Mouse (Mus musculus) kidney, embryonic 14.5 days (tissue): ENCODE data around the gene Gm16253. TPM values are rescaled to one million over a fixed set of nuclear protein-coding genes. Genes with fewer than 3 reads are reported as not detected.

Source experiments
- ATAC-seq: fragments of 200-750 bp; cut with Nextera tagmentation; 2 replicates; pipeline ENCODE4 v1.8.0; 2017; ENCODE audit warnings: moderate number of reproducible peaks, mild to moderate bottlenecking, moderate TSS enrichment, moderate library complexity; ENCODE audit not compliant: low FRiP score, low TSS enrichment
- H3K27ac ChIP-seq: fragments of 300-500 bp; sonication (generic); 2 replicates; pipeline ENCODE4 v1.5.1; 2014; ENCODE audit warnings: low read depth, mild to moderate bottlenecking, low read length, moderate library complexity, mixed read lengths
- H3K27me3 ChIP-seq: fragments of 300-500 bp; sonication (generic); 2 replicates; pipeline ENCODE4 v1.6.1; 2014; ENCODE audit warnings: mild to moderate bottlenecking, low read length; ENCODE audit not compliant: control insufficient read depth, insufficient read depth
- H3K36me3 ChIP-seq: fragments of 300-500 bp; sonication (generic); 2 replicates; pipeline ENCODE4 v1.6.1; 2014; ENCODE audit warnings: low read length, mixed read lengths; ENCODE audit not compliant: control insufficient read depth, insufficient read depth
- H3K4me1 ChIP-seq: fragments of 300-500 bp; sonication (generic); 2 replicates; pipeline ENCODE4 v1.6.1; 2014; ENCODE audit warnings: low read length, mixed read lengths; ENCODE audit not compliant: control insufficient read depth, insufficient read depth
- H3K4me2 ChIP-seq: fragments of 300-500 bp; sonication (generic); replicated peaks from 2 replicates; pipeline ENCODE4 v1.6.1; 2014; ENCODE audit warnings: low read depth, mild to moderate bottlenecking, low read length
- H3K4me3 ChIP-seq: fragments of 300-500 bp; sonication (generic); 2 replicates; pipeline ENCODE4 v1.5.1; 2014; ENCODE audit warnings: mild to moderate bottlenecking, low read length
- H3K9ac ChIP-seq: fragments of 300-500 bp; sonication (generic); 2 replicates; pipeline ENCODE4 v1.6.1; 2014; ENCODE audit warnings: low read depth, mild to moderate bottlenecking, low read length, moderate library complexity
- H3K9me3 ChIP-seq: fragments of 300-500 bp; sonication (generic); 2 replicates; pipeline ENCODE4 v1.6.1; 2016; ENCODE audit warnings: low read length; ENCODE audit not compliant: control insufficient read depth
- WGBS: fragments of 180-500 bp; shearing (Covaris S2); extraction: QIAGEN DNeasy Blood & Tissue Kit; methylation state at CpG from one replicate; pipeline ENCODE4 v1.1.7; 2014; 5-methylcytosine and 5-hydroxymethylcytosine counted together
- polyA plus RNA-seq: library from polyadenylated mRNA; unstranded; fragments of >200 nt; fragmentation: Nextera tagmentation; extraction: Ambion mirVana; gene quantifications from 2 replicates; pipeline ENCODE4 v1.2.1, GENCODE M21; 2014

Gm16253 gene
- polyA plus RNA-seq, 1 experiment from 2014 or later = 0.72 TPM

DNA sequence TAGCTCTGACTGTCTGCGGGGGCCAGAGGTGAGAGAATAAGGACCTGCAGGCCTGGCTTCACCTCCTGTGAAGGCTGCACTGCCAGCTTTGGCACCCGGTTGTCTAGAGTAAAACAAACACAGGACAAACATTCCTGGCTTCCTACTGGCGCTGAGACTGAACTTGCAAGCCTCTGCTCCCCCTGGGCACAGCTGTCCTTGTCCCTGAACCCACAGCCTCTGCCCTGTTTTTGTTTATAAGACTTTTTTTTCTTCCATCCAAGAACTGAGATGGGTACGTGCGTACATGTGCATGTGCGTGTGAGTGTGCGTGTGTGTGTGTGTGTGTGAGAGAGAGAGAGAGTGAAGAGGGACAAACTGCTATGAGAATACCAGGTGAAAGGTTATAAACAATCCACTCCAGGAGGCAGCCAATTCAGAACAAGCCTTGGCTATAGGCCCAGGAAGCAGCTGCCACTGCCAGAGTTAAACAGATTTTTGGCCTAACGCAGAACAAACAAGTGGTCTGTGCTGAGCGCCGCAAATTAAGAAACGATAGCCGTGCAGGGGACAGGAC lies 21.7 kb upstream of the Gm16253 start:
- Histone ChIP-seq H3K27me3 (no peaks in the 10 kb centered on the region), H3K36me3 (peaks cover 9% of the 10 kb centered on the region), H3K4me1 (peaks cover 31% of the 10 kb centered on the region), H3K4me2 (no peak overlapping the region), H3K4me3 (no peak overlapping the region), H3K9ac (no peak overlapping the region), H3K9me3 (no peaks in the 10 kb centered on the region), H3K27ac (peak overlapping the region; percentile 63; the same call in 1 of the 2 replicates)
- no peak for ATAC-seq
- WGBS = 45% methylated on average over 12 of the region's 12 CpGs

DNA sequence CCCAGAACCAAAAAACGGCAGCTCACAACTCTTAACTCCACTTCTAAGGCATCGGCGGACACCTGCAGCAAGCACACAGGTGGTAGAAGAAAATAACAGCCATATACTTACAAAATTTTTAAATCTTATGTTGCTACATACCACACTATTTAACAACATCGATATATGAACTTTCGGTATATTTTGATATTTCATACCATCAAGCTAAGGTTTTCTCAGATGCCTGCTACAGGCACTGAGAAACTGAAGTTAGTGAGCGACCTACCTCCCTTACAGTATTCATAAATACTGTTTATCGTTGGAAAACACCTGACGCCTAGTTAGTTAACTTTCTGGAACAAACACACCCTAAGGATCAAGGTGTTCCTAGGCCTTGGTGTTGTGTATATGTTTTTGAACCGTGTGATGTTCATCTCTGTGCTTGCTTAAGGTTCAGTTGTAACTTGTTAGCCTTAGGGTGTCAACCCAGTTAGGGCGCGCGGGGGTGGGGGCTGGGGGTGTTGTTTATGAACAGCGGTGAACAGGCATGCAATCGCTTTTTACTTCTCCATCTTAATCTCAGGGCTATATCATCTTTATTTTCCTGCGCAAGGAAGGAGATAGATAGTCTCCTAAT lies 20.7 kb upstream of the Gm16253 start:
- Histone ChIP-seq H3K27me3 (no peaks in the 10 kb centered on the region), H3K4me1 (peaks cover 41% of the 10 kb centered on the region), H3K9me3 (no peaks in the 10 kb centered on the region), H3K4me2 (peak overlapping the region; percentile 81), H3K27ac (no peak overlapping the region), H3K9ac (peak overlapping the region; percentile 73; the same call in 1 of the 2 replicates), H3K4me3 (peak overlapping the region; percentile 79; the same call in 1 of the 2 replicates), H3K36me3 (peaks cover 19% of the 10 kb centered on the region)
- no peak for ATAC-seq
- WGBS = 79% methylated on average over 15 of the region's 15 CpGs

DNA sequence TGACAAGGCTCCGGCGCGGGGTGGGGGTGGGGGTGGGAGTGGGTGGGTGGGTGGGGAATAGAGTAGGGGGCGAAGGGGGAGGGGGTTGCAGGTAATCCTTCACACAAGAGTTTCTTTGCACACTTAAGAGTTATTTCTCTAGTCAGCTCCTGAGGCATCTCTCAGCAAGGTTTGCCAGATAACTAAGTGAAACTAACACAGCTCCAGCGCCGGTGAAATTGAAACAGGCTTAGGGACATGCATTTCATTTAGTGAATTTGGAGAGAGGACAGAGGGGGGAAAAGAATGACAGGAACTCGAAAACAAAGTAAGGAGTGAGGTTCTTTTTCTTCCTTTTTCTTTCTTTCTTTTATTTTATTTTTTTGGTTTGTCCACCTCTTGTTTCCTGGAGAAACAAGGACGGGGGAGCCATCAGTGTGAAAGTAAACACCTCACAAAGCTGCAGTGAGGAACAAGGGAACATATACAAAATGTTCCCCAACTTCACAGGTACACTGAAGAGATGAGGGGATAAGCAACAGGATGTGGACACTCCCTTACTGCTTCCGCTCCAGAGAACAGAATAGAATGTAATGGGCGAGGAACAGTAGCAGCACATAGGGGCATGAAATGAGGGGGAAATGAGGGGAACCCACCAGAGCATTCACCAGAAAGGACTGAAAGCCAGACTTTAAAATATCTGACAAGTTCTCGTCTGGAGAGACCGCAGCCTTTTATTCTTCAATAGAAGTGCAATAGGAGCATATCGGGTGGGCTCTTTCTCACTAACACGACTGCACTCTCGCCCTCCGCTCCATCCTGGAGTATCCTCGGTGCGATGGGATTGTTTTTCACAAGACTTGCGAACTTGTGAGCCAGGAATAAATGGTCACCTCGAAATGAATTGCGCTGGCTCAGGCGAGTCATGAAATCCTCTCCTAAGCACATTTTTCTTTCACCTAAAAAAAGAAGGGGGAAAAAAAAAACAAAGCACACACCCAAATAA lies 19.8 kb upstream of the Gm16253 start:
- no peaks in the 10 kb centered on the region for H3K27me3 ChIP-seq
- H3K9ac ChIP-seq = peak overlapping the region; percentile 73
- peaks cover 24% of the 10 kb centered on the region for H3K36me3 ChIP-seq
- 6% methylated on average over 22 of the region's 22 CpGs for WGBS
- ATAC-seq = no peak
- peaks cover 41% of the 10 kb centered on the region for H3K4me1 ChIP-seq
- peak overlapping the region; percentile 81 for H3K4me2 ChIP-seq
- H3K9me3 ChIP-seq = no peaks in the 10 kb centered on the region
- H3K4me3 ChIP-seq = peak overlapping the region; percentile 79
- H3K27ac ChIP-seq = peak overlapping the region; percentile 93

DNA sequence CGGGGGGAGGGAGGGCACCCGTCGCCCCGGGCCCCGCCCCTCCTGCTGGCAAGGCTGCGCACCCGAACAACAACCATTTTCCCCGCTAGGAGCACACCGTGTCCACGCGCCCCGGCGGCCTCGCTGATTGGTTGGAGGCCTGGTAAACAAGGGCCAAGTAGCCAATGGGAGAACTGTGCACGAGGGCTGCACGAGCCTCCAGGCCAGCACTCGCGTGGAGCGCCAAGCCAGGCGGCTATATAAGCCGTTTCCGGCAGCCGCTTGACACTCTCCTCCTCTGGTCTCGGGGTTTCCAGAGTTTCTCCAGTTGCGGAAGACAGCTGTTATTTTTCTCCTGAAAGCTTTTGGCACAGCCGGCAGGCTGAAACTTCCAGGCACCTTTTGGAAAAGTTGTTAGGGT lies 19.1 kb upstream of the Gm16253 start, which contains the start of gene Txnip:
Txnip (plus strand) TSS at position 264 of the 400 bp plus-strand sequence.
- Histone ChIP-seq H3K27ac (peak within 1 kb of the TSS; percentile 93), H3K27me3 (no peaks in the 10 kb centered on the region), H3K36me3 (peaks cover 24% of the 10 kb centered on the region), H3K4me3 (peak within 1 kb of the TSS; percentile 79), H3K4me2 (peak within 1 kb of the TSS; percentile 81), H3K9ac (peak within 1 kb of the TSS; percentile 86), H3K4me1 (peaks cover 44% of the 10 kb centered on the region), H3K9me3 (no peaks in the 10 kb centered on the region)
- peak; percentile 99 for ATAC-seq
- under 1% methylated on average over 26 of the region's 26 CpGs for WGBS

DNA sequence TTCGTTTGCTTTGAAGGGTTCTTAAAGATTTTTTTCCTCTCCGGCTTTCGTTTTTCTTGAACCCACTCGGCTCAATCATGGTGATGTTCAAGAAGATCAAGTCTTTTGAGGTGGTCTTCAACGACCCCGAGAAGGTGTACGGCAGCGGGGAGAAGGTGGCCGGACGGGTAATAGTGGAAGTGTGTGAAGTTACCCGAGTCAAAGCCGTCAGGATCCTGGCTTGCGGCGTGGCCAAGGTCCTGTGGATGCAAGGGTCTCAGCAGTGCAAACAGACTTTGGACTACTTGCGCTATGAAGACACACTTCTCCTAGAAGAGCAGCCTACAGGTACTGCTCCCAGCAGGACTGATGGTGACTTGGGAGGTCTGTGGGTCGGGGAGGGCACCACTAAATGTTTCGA lies 18.6 kb upstream of the Gm16253 start:
- Histone ChIP-seq H3K4me3 (peak overlapping the region; percentile 79), H3K27me3 (no peaks in the 10 kb centered on the region), H3K9me3 (no peaks in the 10 kb centered on the region), H3K36me3 (peaks cover 24% of the 10 kb centered on the region), H3K9ac (peak overlapping the region; percentile 86), H3K4me1 (peaks cover 44% of the 10 kb centered on the region), H3K27ac (peak overlapping the region; percentile 78), H3K4me2 (peak overlapping the region; percentile 81)
- WGBS = under 1% methylated on average over 17 of the region's 17 CpGs
- no peak for ATAC-seq

DNA sequence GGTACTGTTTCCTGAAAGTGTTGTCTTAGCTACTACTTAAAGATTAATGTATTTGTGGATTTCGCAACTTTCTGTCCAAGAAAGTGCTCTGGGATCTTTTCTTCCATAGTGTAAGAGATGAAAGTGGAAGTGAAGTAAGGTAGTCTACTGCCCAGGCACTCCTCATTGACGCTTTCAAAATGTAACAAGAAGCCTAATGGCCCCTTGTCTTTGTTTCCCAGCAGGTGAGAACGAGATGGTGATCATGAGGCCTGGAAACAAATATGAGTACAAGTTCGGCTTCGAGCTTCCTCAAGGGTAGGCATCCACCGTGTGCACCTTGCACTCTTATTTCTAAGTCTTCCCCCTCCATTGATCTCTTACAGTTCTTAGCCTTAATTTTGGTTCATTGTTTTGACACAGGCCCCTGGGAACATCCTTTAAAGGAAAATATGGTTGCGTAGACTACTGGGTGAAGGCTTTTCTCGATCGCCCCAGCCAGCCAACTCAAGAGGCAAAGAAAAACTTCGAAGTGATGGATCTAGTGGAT lies 18.1 kb upstream of the Gm16253 start:
- H3K9me3 ChIP-seq = no peaks in the 10 kb centered on the region
- 26% methylated on average over 10 of the region's 10 CpGs for WGBS
- peak overlapping the region; percentile 86 for H3K9ac ChIP-seq
- no peaks in the 10 kb centered on the region for H3K27me3 ChIP-seq
- H3K27ac ChIP-seq = peak overlapping the region; percentile 78; the same call in 1 of the 2 replicates
- ATAC-seq = no peak
- peak overlapping the region; percentile 81 for H3K4me2 ChIP-seq
- H3K36me3 ChIP-seq = peaks cover 24% of the 10 kb centered on the region
- peaks cover 44% of the 10 kb centered on the region for H3K4me1 ChIP-seq
- peak overlapping the region; percentile 79 for H3K4me3 ChIP-seq

DNA sequence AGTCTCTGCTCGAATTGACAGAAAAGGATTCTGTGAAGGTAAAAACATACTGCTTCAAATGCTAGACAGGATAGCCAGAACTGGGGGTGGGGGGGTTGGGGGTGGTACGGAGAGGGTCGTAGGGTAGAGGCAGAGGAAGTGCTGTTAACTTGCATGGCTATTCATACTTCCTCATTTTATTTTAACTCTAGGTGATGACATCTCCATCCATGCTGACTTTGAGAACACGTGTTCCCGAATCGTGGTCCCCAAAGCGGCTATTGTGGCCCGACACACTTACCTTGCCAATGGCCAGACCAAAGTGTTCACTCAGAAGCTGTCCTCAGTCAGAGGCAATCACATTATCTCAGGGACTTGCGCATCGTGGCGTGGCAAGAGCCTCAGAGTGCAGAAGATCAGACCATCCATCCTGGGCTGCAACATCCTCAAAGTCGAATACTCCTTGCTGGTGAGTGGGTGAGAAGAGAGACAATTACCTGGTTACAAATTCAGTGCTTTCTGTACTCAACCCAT lies 17.3 kb upstream of the Gm16253 start:
- peak overlapping the region; percentile 81 for H3K4me2 ChIP-seq
- H3K9ac ChIP-seq = peak overlapping the region; percentile 86
- ATAC-seq = no peak
- peaks cover 24% of the 10 kb centered on the region for H3K36me3 ChIP-seq
- H3K27me3 ChIP-seq = no peaks in the 10 kb centered on the region
- H3K9me3 ChIP-seq = no peaks in the 10 kb centered on the region
- H3K4me3 ChIP-seq = peak overlapping the region; percentile 79
- H3K27ac ChIP-seq = no peak overlapping the region; the same call in 1 of the 2 replicates
- H3K4me1 ChIP-seq = peaks cover 48% of the 10 kb centered on the region
- WGBS = 73% methylated on average over 12 of the region's 12 CpGs

DNA sequence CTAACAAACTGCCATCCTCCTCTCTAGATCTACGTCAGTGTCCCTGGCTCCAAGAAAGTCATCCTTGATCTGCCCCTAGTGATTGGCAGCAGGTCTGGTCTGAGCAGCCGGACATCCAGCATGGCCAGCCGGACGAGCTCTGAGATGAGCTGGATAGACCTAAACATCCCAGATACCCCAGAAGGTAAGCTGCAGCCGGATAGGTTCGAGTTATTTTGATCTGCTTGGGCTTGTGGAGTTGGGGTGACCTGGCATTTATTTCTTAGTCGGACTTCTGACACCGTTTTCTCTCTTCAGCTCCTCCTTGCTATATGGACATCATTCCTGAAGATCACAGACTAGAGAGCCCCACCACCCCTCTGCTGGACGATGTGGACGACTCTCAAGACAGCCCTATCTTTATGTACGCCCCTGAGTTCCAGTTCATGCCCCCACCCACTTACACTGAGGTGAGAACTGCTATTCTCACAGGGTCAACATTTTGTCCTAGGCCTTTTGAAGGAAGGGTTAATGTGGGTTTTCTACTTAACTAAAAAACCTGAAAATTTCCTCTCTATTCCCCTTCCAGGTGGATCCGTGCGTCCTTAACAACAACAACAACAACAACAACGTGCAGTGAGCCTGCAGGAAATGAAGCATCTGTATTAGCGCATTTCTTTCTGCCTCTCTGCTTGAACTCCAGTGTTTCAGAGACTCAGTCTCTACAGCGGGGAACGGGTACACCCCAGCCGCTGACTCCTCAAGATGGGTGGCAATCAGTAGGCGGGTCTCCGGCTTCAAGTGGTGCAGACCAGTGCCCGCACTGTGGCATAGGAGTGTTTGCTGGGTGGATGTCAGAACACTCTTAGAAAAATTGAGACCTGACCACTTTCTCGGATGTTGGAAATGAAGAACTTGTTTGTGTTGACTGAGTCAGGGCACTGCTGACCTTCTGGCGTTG lies 16.6 kb upstream of the Gm16253 start:
- H3K27ac ChIP-seq = peak overlapping the region; percentile 26; the same call in 1 of the 2 replicates
- ATAC-seq = no peak
- 78% methylated on average over 23 of the region's 23 CpGs for WGBS

More for the DNA sequence above, 16.6 kb upstream of the Gm16253 start:
- H3K4me2 ChIP-seq = peak overlapping the region; percentile 81
- H3K4me3 ChIP-seq = peak overlapping the region; percentile 79
- peaks cover 24% of the 10 kb centered on the region for H3K36me3 ChIP-seq
- H3K9me3 ChIP-seq = no peaks in the 10 kb centered on the region
- H3K9ac ChIP-seq = peak overlapping the region; percentile 86
- peaks cover 50% of the 10 kb centered on the region for H3K4me1 ChIP-seq
- H3K27me3 ChIP-seq = no peaks in the 10 kb centered on the region
